Mouse (Mus musculus): ENCODE data around the gene 4930550C14Rik. TPM values are rescaled to one million over a fixed set of nuclear protein-coding genes. Genes with fewer than 3 reads are reported as not detected.

4930550C14Rik gene
- total and polyA plus RNA-seq, 3 experiments, result 0.30 to 1.7 (median 0.97) TPM

DNA sequence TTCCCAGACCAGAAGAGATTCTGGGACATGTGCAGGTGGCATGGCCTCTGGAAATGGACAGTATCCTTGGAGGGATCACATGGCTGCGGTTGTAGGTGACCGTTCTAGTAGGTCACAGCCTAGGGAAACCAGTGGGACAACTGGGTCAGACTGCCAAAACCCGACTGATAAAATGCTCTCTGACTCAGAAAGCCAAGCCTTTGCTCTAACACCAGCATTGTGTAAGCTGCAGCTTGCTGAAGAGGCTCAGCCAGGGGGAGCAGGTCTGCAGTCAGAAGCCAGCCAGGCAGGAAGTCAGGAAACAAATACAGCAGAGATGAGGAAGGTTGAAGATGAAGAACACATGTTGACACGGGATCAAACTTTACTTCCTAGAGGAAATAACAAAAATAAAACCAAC is 26.2 kb upstream of the 4930550C14Rik start:
- no peaks in the 10 kb centered on the region for H3K36me3 ChIP-seq (replicated peaks in 1 of 2; ENCODE audit: control insufficient read depth in 1 of 2, insufficient read depth in 1 of 2, low read length in 1 of 2)
- no peaks in the 10 kb centered on the region for H3K9me3 ChIP-seq (replicated peaks; ENCODE audit: low read length)
- no peak overlapping the region for H3K9ac ChIP-seq (ENCODE audit: insufficient read depth, low read depth)
- H3K27ac ChIP-seq (ENCODE audit: insufficient read depth, low read depth), result no peak overlapping the region
- H3K27me3 ChIP-seq (replicated peaks), result no peaks in the 10 kb centered on the region
- H3K4me2 ChIP-seq (ENCODE audit: insufficient read depth, low read depth, poor library complexity, severe bottlenecking), result peak overlapping the region; percentile 1; the same call in 1 of the 2 replicates
- peaks cover 0 to 4% of the 10 kb centered on the region in 2 experiments; a peak in 1 of 4 replicates for H3K4me1 ChIP-seq (ENCODE audit: control insufficient read depth in 1 of 2, insufficient read depth in 2 of 2)
- TF ChIP-seq POLR2AphosphoS2 (IDR thresholded peaks at IDR 0.05; ENCODE audit: low read depth, low read length) (no peak), USF2 (conservative IDR thresholded peaks at IDR 0.05; ENCODE audit: low read depth, low read length) (no peak), POLR2A (IDR thresholded peaks at IDR 0.05; ENCODE audit: low read depth, low read length) (no peak), GABPA (IDR thresholded peaks at IDR 0.05; ENCODE audit: insufficient replicate concordance, low read depth, low read length) (no peak), USF1 (IDR thresholded peaks at IDR 0.05; ENCODE audit: low read depth, low read length) (no peak), SMC3 (IDR thresholded peaks at IDR 0.05; ENCODE audit: low read depth, low read length) (no peak), UBTF (IDR thresholded peaks at IDR 0.05; ENCODE audit: low read depth, low read length) (no peak), ZNF384 (IDR thresholded peaks at IDR 0.05; ENCODE audit: low read depth, low read length) (no peak), TBP (conservative IDR thresholded peaks at IDR 0.05; ENCODE audit: low read depth, low read length) (no peak), MXI1 (IDR thresholded peaks at IDR 0.05; ENCODE audit: low read depth, low read length) (no peak), MYC (IDR thresholded peaks at IDR 0.05; ENCODE audit: low read depth, low read length) (no peak), SIN3A (IDR thresholded peaks at IDR 0.05; ENCODE audit: low read length) (no peak), CHD1 (IDR thresholded peaks at IDR 0.05; ENCODE audit: low read depth, low read length) (no peak), MAZ (IDR thresholded peaks at IDR 0.05; ENCODE audit: low read depth, low read length) (no peak), IRF4 (IDR thresholded peaks at IDR 0.05; ENCODE audit: low read depth, low read length) (no peak)
- no peak for DNase-seq (ENCODE audit: extremely low read depth)
- dilution Hi-C loops (cut with MboI; ENCODE audit: extremely low pct_ligation_motif_present, extremely low pct_unique_long_range_greater_than_20kb, low sequenced_read_pairs) (no loop called here), in situ Hi-C loops (cut with MboI; ENCODE audit: low pct_ligation_motif_present, low pct_unique_long_range_greater_than_20kb, low sequenced_read_pairs) (loop anchor here (10.0 kb wide), 1 partner anchor 101 kb away; no protein-coding TSS in a partner anchor)
- no peak overlapping the region for H3K4me3 ChIP-seq (replicated peaks in 1 of 3; ENCODE audit: low read depth in 2 of 3, low read length in 2 of 3, poor library complexity in 1 of 3)
- no peaks in the 10 kb centered on the region for H3K79me2 ChIP-seq (replicated peaks; ENCODE audit: control insufficient read depth, extremely low read depth, insufficient read depth, poor library complexity, severe bottlenecking)

DNA sequence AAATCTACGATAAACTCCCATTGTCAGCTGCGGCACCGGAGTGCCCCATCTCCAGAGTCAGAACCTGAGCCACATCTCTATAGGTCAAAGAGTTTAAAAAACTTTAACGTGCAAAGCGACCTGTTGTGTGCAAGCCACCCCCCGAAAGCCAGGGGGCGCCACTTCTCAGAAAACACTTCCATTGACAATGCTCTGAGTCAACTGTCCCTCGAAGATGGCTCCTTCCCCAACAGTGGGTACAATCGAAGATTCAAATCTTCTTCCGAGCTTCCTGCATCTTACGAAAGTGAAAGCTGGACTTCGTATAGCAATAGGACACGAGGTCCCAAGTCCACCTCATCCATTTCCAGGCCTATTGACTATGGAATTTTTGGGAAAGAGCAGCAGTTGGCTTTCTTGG is 25.3 kb upstream of the 4930550C14Rik start:
- H3K4me1 ChIP-seq (ENCODE audit: control insufficient read depth in 1 of 2, insufficient read depth in 2 of 2), result peaks cover 0 to 4% of the 10 kb centered on the region in 2 experiments; a peak in 1 of 4 replicates
- in situ Hi-C loops (cut with MboI; ENCODE audit: low pct_ligation_motif_present, low pct_unique_long_range_greater_than_20kb, low sequenced_read_pairs), result loop anchor here (10.0 kb wide), 1 partner anchor 102 kb away; no protein-coding TSS in a partner anchor
- H3K79me2 ChIP-seq (replicated peaks; ENCODE audit: control insufficient read depth, extremely low read depth, insufficient read depth, poor library complexity, severe bottlenecking), result no peaks in the 10 kb centered on the region
- no peaks in the 10 kb centered on the region for H3K36me3 ChIP-seq (replicated peaks in 1 of 2; ENCODE audit: control insufficient read depth in 1 of 2, insufficient read depth in 1 of 2, low read length in 1 of 2)
- H3K27ac ChIP-seq (ENCODE audit: insufficient read depth, low read depth), result no peak overlapping the region
- no peaks in the 10 kb centered on the region for H3K27me3 ChIP-seq (replicated peaks)
- H3K4me2 ChIP-seq (ENCODE audit: insufficient read depth, low read depth, poor library complexity, severe bottlenecking), result no peak overlapping the region
- no peaks in the 10 kb centered on the region for H3K9me3 ChIP-seq (replicated peaks; ENCODE audit: low read length)
- no peak overlapping the region for H3K4me3 ChIP-seq (replicated peaks in 1 of 3; ENCODE audit: low read depth in 2 of 3, low read length in 2 of 3, poor library complexity in 1 of 3)
- H3K9ac ChIP-seq (ENCODE audit: insufficient read depth, low read depth), result no peak overlapping the region
- dilution Hi-C loops (cut with MboI; ENCODE audit: extremely low pct_ligation_motif_present, extremely low pct_unique_long_range_greater_than_20kb, low sequenced_read_pairs), result no loop called here
- DNase-seq (ENCODE audit: extremely low read depth), result peak; percentile 37
- TF ChIP-seq ZMIZ1 (IDR thresholded peaks at IDR 0.05; ENCODE audit: low read depth, low read length) (no peak), CHD1 (IDR thresholded peaks at IDR 0.05; ENCODE audit: low read depth, low read length) (no peak), SMC3 (IDR thresholded peaks at IDR 0.05; ENCODE audit: low read depth, low read length) (peak; percentile 48), RAD21 (IDR thresholded peaks at IDR 0.05; ENCODE audit: low read depth, low read length) (peak; percentile 22), EP300 (IDR thresholded peaks at IDR 0.05; ENCODE audit: low read length) (no peak), CTCF (conservative IDR thresholded peaks at IDR 0.05 in 1 of 2, IDR thresholded peaks at IDR 0.05 in 1 of 2; ENCODE audit: low read depth in 2 of 2, low read length in 2 of 2) (peak; percentile 29 to 65; a peak in 3 of 4 replicates), SIN3A (IDR thresholded peaks at IDR 0.05; ENCODE audit: low read length) (no peak), NELFE (IDR thresholded peaks at IDR 0.05; ENCODE audit: low read depth, low read length) (0 out of 2 replicates have a peak, but pooled peaks have one; percentile 33)

Data from CH12.LX (cell line).